Mouse (Mus musculus) hindbrain, embryonic 14.5 days (tissue): ENCODE data around the gene Pcolce. TPM values are rescaled to one million over a fixed set of nuclear protein-coding genes. Genes with fewer than 3 reads are reported as not detected.

ENCODE experiments used
- ATAC-seq: fragments of 200-750 bp; cut with Nextera tagmentation; 2 replicates; pipeline ENCODE4 v1.8.0; 2017; ENCODE audit warnings: moderate number of reproducible peaks, mild to moderate bottlenecking, moderate TSS enrichment, moderate library complexity; ENCODE audit not compliant: low FRiP score
- DNase-seq: peaks from one replicate; pipeline ENCODE4 v3.0.0-alpha.2; 2015; ENCODE audit warnings: low spot score
- H3K27ac ChIP-seq: fragments of 300-500 bp; sonication (generic); 2 replicates; pipeline ENCODE4 v1.5.1; 2014; ENCODE audit warnings: mild to moderate bottlenecking, moderate library complexity
- H3K27me3 ChIP-seq: fragments of 300-500 bp; sonication (generic); 2 replicates; pipeline ENCODE4 v1.6.1; 2014; ENCODE audit warnings: mild to moderate bottlenecking, low read length, mixed read lengths; ENCODE audit not compliant: control insufficient read depth, insufficient read depth
- H3K36me3 ChIP-seq: fragments of 300-500 bp; sonication (generic); replicated peaks from 2 replicates; pipeline ENCODE4 v1.6.1; 2014; ENCODE audit not compliant: control insufficient read depth, insufficient read depth
- H3K4me1 ChIP-seq: fragments of 300-500 bp; sonication (generic); replicated peaks from 2 replicates; pipeline ENCODE4 v1.6.1; 2014; ENCODE audit warnings: antibody characterized with exemption, low read length, mixed read lengths; ENCODE audit not compliant: control insufficient read depth, insufficient read depth
- H3K4me2 ChIP-seq: fragments of 300-500 bp; sonication (generic); replicated peaks from 2 replicates; pipeline ENCODE4 v1.6.1; 2014; ENCODE audit warnings: mild to moderate bottlenecking, moderate library complexity
- H3K4me3 ChIP-seq: fragments of 300-500 bp; sonication (generic); replicated peaks from 2 replicates; pipeline ENCODE4 v1.5.1; 2014; ENCODE audit warnings: mild to moderate bottlenecking, low read length
- H3K9ac ChIP-seq: fragments of 300-500 bp; sonication (generic); 2 replicates; pipeline ENCODE4 v1.6.1; 2014
- H3K9me3 ChIP-seq: fragments of 300-500 bp; sonication (generic); 2 replicates; pipeline ENCODE4 v1.6.1; 2016; ENCODE audit warnings: low read length; ENCODE audit not compliant: control insufficient read depth
- WGBS: fragments of 180-500 bp; shearing (Covaris S2); extraction: QIAGEN DNeasy Blood & Tissue Kit; methylation state at CpG from one replicate; pipeline ENCODE4 v1.1.7; 2014; 5-methylcytosine and 5-hydroxymethylcytosine counted together
- polyA plus RNA-seq: library from polyadenylated mRNA; unstranded; fragments of >200 nt; fragmentation: Nextera tagmentation; extraction: Ambion mirVana; gene quantifications from 2 replicates; pipeline ENCODE4 v1.2.1, GENCODE M21; 2014

Gene Pcolce
- polyA plus RNA-seq, 1 experiment from 2014 or later: 28.5 TPM

GRCm38 (mm10) chr5:137600619-137601364 lies 12.8 kb downstream of the Pcolce start, which contains the start of gene Mospd3:
Gene Mospd3, minus strand, starts transcription at chr5:137601058.
- peak; percentile 94 for DNase-seq
- Histone ChIP-seq H3K36me3 (peaks cover 12% of the 10 kb centered on the region; the same call in 1 of the 2 replicates), H3K9ac (peak within 1 kb of the TSS; percentile 82), H3K9me3 (no peaks in the 10 kb centered on the region), H3K4me3 (peak within 1 kb of the TSS; percentile 61), H3K4me1 (peaks cover 12% of the 10 kb centered on the region), H3K27me3 (no peaks in the 10 kb centered on the region), H3K4me2 (peak within 1 kb of the TSS; percentile 83), H3K27ac (peak within 1 kb of the TSS; percentile 83)
- ATAC-seq: peak; percentile 95
- under 1% methylated on average over 41 of the region's 41 CpGs for WGBS

- Histone ChIP-seq H3K9ac (peak overlapping the region; percentile 82), H3K4me3 (peak overlapping the region; percentile 61), H3K36me3 (peaks cover 12% of the 10 kb centered on the region; the same call in 1 of the 2 replicates), H3K4me2 (peak overlapping the region; percentile 83), H3K27ac (peak overlapping the region; percentile 83; the same call in 1 of the 2 replicates), H3K9me3 (no peaks in the 10 kb centered on the region), H3K27me3 (no peaks in the 10 kb centered on the region), H3K4me1 (peaks cover 12% of the 10 kb centered on the region)
- ATAC-seq (no peak; the same call in 1 of the 2 replicates), DNase-seq (no peak)
- WGBS: 2% methylated on average over 19 of the region's 19 CpGs
Measured at GRCm38 (mm10) chr5:137600281-137600618, 13.3 kb downstream of the Pcolce start.

GRCm38 (mm10) chr5:137599600-137599999 lies 14.0 kb downstream of the Pcolce start:
- 59% methylated on average over 9 of the region's 9 CpGs for whole genome bisulfite sequencing
- H3K9me3 ChIP-seq: no peaks in the 10 kb centered on the region
- H3K27me3 ChIP-seq: no peaks in the 10 kb centered on the region
- H3K9ac ChIP-seq: peak overlapping the region; percentile 82
- H3K36me3 ChIP-seq: peaks cover 12% of the 10 kb centered on the region; the same call in 1 of the 2 replicates
- no peak overlapping the region for H3K27ac ChIP-seq
- peaks cover 12% of the 10 kb centered on the region for H3K4me1 ChIP-seq
- H3K4me2 ChIP-seq: peak overlapping the region; percentile 83
- DNase-seq: no peak
- ATAC-seq: no peak
- peak overlapping the region; percentile 61 for H3K4me3 ChIP-seq

GRCm38 (mm10) chr5:137598100-137598826 lies 15.3 kb downstream of the Pcolce start:
- H3K27me3 ChIP-seq: no peaks in the 10 kb centered on the region
- H3K4me3 ChIP-seq: no peak overlapping the region
- 91% methylated on average over 2 of the region's 2 CpGs for WGBS
- no peak overlapping the region for H3K4me2 ChIP-seq
- H3K27ac ChIP-seq: no peak overlapping the region
- no peaks in the 10 kb centered on the region for H3K9me3 ChIP-seq
- no peak for DNase-seq
- H3K9ac ChIP-seq: no peak overlapping the region
- peaks cover 12% of the 10 kb centered on the region; the same call in 1 of the 2 replicates for H3K36me3 ChIP-seq
- no peak for ATAC-seq
- peaks cover 12% of the 10 kb centered on the region for H3K4me1 ChIP-seq

GRCm38 (mm10) chr5:137597625-137598024 lies 16.0 kb downstream of the Pcolce start:
- Histone ChIP-seq H3K4me3 (no peak overlapping the region), H3K9ac (no peak overlapping the region), H3K36me3 (peaks cover 12% of the 10 kb centered on the region; the same call in 1 of the 2 replicates), H3K4me2 (no peak overlapping the region), H3K27me3 (no peaks in the 10 kb centered on the region), H3K9me3 (no peaks in the 10 kb centered on the region), H3K27ac (no peak overlapping the region), H3K4me1 (peaks cover 12% of the 10 kb centered on the region)
- WGBS: 96% methylated on average over 6 of the region's 6 CpGs
- ATAC-seq (no peak), DNase-seq (no peak)

- DNase-seq (no peak), ATAC-seq (no peak)
- Histone ChIP-seq H3K36me3 (peaks cover 12% of the 10 kb centered on the region; the same call in 1 of the 2 replicates), H3K4me3 (no peak overlapping the region; the same call in 1 of the 2 replicates), H3K4me1 (peaks cover 12% of the 10 kb centered on the region), H3K9ac (no peak overlapping the region), H3K27me3 (no peaks in the 10 kb centered on the region), H3K27ac (no peak overlapping the region), H3K4me2 (peak overlapping the region; percentile 38), H3K9me3 (no peaks in the 10 kb centered on the region)
- 38% methylated on average over 25 of the region's 30 CpGs for WGBS
Measured at GRCm38 (mm10) chr5:137596601-137597261, 16.9 kb downstream of the Pcolce start.

GRCm38 (mm10) chr5:137595921-137596320 lies 17.7 kb downstream of the Pcolce start:
- Histone ChIP-seq H3K4me2 (no peak overlapping the region), H3K4me1 (peaks cover 12% of the 10 kb centered on the region), H3K9me3 (no peaks in the 10 kb centered on the region), H3K9ac (no peak overlapping the region), H3K4me3 (no peak overlapping the region), H3K27me3 (no peaks in the 10 kb centered on the region), H3K36me3 (peaks cover 12% of the 10 kb centered on the region; the same call in 1 of the 2 replicates), H3K27ac (no peak overlapping the region)
- DNase-seq: no peak
- WGBS: 79% methylated on average over 7 of the region's 7 CpGs
- ATAC-seq: no peak

- no peaks in the 10 kb centered on the region for H3K4me1 ChIP-seq
- H3K27ac ChIP-seq: no peak overlapping the region
- DNase-seq (no peak), ATAC-seq (no peak)
- H3K36me3 ChIP-seq: no peaks in the 10 kb centered on the region
- H3K4me2 ChIP-seq: no peak overlapping the region
- 84% methylated on average over 5 of the region's 5 CpGs for whole genome bisulfite sequencing
- no peak overlapping the region for H3K9ac ChIP-seq
- H3K4me3 ChIP-seq: no peak overlapping the region
- H3K27me3 ChIP-seq: no peaks in the 10 kb centered on the region
- H3K9me3 ChIP-seq: no peaks in the 10 kb centered on the region
Measured at GRCm38 (mm10) chr5:137590507-137590906, 23.1 kb downstream of the Pcolce start.

GRCm38 (mm10) chr5:137584976-137585375 lies 28.6 kb downstream of the Pcolce start:
- WGBS: 38% methylated on average over 8 of the region's 8 CpGs
- no peaks in the 10 kb centered on the region for H3K36me3 ChIP-seq
- ATAC-seq (no peak), DNase-seq (peak; percentile 66)
- no peaks in the 10 kb centered on the region for H3K9me3 ChIP-seq
- peaks cover 11% of the 10 kb centered on the region for H3K4me1 ChIP-seq
- H3K4me2 ChIP-seq: no peak overlapping the region
- no peak overlapping the region for H3K9ac ChIP-seq
- H3K27ac ChIP-seq: no peak overlapping the region
- H3K4me3 ChIP-seq: no peak overlapping the region
- no peaks in the 10 kb centered on the region for H3K27me3 ChIP-seq
